Mouse (Mus musculus) bone marrow, adult 2 months (tissue): ENCODE results near the gene Zfp119a.

Experiments
- CTCF ChIP-seq: fragments of 200-500 bp; IDR thresholded peaks from 2 replicates; pipeline ENCODE4 v1.5.1; 2011; ENCODE audit warnings: low read length, control low read depth; ENCODE audit not compliant: control insufficient read depth, insufficient read depth
- POLR2A ChIP-seq: fragments of 200-500 bp; IDR thresholded peaks from 2 replicates; pipeline ENCODE4 v1.6.1; 2011; ENCODE audit warnings: low read depth, mild to moderate bottlenecking, control low read depth, low read length, borderline replicate concordance; ENCODE audit not compliant: control insufficient read depth

DNA sequence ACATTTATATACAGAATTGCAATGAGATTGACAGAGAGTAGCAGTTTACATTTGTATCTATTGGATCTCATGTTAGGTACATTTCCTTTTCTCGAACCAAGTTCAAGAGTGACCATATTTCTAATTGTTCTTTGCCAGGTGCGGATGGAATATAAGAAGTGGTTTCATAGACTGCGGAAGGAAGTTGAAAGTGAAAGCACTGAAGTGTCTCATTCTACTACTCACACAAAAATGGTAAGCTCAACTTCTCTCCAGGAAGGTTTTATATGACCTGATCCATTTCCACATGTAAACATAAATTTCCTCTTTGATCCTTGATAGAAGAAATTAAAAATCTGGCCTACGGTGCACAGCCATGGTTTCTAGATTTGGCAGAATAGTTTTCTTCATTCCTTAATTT lies 35.7 kb downstream of the Zfp119a start:
- no peak for TF ChIP-seq POLR2A
- TF ChIP-seq CTCF: no peak
